Mouse (Mus musculus) Muller cell, postnatal 12 days (primary cell): ENCODE results near the gene Tex22.

ENCODE experiments used
- DNase-seq: peaks from one replicate; pipeline ENCODE4 v3.0.0-alpha.2; 2015; ENCODE audit errors: inconsistent ontology term

The Tex22 gene

DNA sequence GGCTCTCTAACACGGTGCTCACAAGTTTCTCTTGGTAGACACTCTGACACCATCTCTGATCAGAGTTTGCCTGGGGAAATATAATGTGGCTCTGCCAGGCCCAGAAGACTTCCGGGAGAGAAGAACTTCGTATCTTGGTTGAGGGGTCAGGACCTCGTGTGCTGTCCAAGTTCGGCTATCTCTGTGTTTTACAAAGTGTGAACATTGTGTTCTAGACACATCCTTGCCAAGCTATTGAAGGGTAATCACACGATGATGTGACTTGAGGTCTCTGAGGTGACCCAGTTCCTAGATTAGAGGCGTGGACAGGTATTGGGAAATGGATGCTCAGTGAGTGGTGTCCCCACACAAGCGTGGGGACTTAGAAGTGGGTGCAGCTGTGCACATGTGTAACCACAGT is 18.2 kb upstream of the Tex22 start:
- no peak for DNase-seq

DNA sequence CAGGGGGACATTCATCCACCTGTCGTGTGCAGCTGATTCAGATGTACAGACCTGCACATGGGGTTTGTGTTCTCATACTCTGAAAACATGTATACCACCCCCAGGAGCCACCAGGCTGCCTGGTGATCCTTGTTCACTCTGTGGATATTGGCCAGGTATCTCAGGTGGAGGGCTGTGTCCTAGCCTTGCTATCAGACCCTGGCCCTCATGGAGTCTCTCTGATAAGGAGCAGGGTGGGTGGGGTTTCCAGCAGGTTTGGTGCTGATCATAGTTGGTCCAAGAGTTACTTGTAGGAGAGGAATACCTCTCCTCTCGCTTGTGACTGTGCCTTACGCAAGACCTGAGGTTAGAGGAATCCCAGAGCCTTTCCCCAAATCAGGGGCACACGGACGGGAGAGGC is 14.1 kb upstream of the Tex22 start:
- DNase-seq: no peak

- no peak for DNase-seq
Observed at GRCm38 (mm10) chr12:113061606-113062005, 12.7 kb upstream of the Tex22 start.

GRCm38 (mm10) chr12:113062201-113062600 is 12.1 kb upstream of the Tex22 start:
- DNase-seq: no peak

DNA sequence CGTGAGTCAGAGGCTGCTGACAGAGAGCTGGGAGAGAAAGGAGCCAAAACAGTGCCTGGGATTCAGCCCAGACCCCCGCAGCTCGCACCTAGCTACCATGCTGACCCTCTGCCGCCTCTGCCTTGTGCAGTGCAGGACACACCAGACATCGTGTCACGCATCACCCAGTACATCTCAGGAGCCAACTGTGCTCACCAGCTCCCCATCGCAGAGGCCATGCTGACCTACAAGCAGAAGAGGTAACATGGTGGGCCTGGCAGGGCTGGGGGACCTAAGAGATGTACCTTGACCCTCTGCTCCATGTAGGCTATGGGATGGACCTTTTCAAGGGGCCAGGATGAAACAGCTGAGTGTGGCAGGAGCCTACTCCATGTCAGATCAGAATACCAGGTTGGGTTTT is 10.6 kb upstream of the Tex22 start:
- no peak for DNase-seq

DNA sequence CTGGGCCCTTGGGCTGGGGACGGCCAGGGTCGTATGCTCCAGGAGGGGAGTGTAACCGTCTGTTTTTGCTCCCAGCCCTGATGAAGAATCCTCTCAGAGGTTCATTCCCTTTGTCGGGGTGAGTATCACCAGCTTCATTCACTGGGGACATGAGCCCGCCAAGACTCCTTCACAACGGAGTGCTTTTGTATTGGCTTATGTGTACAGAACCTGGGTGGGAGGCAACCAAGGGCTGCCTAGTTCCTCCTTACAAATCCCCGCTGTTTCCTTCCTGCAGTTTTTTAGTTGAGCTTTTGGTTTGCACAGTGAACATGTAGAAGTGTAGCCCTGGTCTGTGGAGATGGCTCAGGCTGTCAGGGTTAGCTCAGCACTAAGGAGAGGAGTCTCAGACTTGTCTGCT is 6.3 kb upstream of the Tex22 start:
- no peak for DNase-seq

DNA sequence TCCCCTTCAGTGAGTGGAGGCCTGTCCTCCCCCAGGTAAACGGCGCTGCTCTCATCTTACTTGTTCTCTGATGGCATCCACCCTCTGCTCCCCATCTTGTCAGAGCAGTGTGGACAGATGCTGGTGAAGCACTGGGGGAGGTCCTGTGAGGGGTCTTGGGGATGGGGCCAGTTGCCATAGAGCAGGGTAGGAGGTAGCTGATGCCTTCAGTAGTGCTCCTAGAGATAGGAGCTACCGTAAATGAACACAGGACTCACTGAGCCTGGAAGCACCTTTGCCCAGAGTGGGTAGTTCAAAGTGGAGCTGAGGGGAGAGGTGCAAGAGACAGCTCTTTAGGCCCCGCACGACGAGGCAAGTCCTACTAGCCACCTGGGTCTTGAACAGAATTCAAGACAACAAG is 4.9 kb upstream of the Tex22 start:
- DNase-seq: no peak

GRCm38 (mm10) chr12:113071321-113071720 is 3.0 kb upstream of the Tex22 start:
- DNase-seq: no peak

DNA sequence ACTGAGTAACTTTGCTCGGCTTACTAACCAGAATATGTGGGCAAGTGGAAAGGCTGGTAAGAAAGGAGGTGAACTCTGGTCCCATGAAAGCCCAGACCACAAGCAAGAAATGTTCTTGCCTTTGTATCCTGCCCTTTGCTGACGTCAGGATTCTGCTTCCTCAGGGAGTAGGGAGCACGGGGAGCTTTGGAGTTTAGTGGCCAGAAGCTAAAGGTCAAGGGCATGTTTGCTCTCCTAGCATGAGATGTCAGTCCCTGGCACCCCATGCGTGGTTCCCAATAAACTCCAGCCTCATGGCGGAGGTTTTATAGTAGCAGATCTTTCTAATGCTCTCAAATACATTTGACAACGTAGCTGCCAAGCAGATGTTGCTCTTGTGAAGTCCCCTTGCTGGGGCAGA is 2.5 kb upstream of the Tex22 start:
- no peak for DNase-seq

DNA sequence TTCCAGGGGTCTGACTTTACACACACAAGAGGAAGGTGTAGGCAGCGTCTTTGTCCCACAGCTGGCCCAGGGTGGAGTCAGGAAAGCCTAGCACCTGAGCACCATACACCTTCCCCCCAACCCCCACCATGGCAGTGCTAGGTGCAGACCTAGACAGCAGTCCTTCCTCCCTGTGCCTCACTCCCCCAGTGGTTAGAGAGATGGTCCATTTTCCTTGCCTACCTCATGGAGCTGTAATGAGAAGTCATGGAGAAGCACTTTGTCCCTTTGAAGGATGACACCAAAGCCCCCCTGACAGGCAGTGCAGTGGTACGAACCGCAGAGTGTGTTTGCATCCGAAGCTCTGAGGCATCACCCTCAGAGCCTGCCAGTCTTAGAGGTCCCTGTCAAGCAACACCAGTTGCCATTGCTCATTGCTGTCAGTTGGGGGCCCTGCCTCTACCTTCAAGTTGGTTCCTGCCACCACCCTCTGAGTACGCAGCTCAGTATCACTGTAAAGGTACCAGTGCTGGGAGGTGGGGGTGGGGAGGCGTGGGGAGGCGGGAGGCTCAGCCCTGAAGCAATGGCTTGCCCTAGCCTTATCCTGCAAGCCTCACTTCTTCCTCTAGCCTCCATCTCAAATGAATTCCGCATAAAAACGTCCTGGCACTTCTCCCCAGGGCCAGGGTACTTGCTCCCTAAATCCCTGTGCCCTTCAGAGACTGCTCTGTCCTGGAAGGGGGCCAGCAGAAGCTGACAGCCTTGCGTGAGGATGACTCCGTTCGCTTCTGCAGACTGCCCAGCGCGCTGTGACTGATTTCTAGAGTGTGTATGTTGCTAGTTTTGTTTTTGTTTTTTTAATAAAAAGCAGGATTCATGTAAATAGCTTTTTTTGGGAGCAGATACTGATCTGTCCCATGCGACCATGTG is 628 bp upstream of the Tex22 start:
- no peak for DNase-seq

- DNase-seq: peak; percentile 71
Observed at GRCm38 (mm10) chr12:113075063-113075454, 757 bp downstream of the Tex22 start.

- no peak for DNase-seq
Observed at GRCm38 (mm10) chr12:113075486-113075885, 1.2 kb downstream of the Tex22 start.

DNA sequence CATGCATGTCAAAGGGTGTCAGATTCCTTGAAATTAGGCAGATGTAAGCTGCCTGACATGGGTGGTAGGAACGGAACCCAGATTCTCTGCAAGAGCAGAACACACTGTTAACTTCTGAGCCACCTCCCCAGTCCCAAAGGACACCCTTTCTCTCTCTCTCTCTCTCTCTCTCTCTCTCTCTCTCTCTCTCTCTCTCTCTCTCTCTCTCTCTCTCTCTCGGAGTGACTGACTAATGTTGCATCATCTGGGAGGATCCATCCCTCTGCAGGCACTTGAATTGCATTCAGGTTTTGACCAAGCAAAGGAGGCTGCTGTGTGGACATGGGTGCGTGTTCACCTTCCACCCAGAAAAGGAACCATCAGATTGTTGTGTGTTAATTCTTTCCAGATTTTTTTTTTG is 13.0 kb downstream of the Tex22 start:
- no peak for DNase-seq

DNA sequence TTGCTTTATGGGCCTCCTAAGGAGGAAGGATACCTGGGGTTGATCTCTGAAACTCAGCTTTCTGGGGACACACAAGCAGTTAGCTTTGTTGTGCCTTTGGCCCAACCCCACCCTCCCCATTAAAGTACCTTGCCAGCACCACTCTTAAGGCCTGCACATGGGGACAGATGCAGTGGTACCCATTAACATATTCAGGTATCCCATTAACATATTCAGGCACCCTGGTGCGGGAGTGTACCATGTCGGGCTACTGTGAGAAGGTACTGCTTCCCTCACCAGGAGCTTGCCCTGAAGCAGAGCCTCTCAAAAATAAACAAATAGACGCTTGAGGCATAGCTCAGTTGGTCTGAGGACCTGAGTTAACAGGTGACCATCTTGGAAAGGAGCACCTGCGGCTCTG is 13.7 kb downstream of the Tex22 start:
- DNase-seq: no peak

DNA sequence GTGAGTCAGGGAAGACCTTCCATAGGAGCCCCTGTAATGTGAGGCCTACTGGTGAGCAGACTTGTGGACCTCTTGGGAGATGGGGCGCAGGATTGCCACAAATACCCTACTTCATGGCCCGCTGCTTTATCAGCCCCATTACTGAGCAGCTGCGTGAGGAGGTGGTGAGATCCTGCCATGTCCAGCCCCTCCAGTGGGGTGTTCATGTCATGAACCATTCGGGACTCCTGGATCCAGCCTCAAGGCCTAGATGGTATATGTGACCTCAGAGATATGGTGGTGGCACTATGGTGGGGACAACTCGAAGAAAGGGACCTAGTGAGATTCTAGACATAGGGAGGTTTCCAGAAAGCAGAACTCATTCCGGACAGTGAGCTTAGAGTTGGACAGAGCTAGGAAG is 14.8 kb downstream of the Tex22 start:
- no peak for DNase-seq

- no peak for DNase-seq
Observed at GRCm38 (mm10) chr12:113090053-113090452, 15.8 kb downstream of the Tex22 start.

- no peak for DNase-seq
Observed at GRCm38 (mm10) chr12:113097040-113097439, 22.7 kb downstream of the Tex22 start.

GRCm38 (mm10) chr12:113097749-113098281 is 23.5 kb downstream of the Tex22 start, which contains the start of gene Mta1:
Gene Mta1, plus strand, starts transcription at chr12:113098278.
- peak; percentile 75 for DNase-seq

DNA sequence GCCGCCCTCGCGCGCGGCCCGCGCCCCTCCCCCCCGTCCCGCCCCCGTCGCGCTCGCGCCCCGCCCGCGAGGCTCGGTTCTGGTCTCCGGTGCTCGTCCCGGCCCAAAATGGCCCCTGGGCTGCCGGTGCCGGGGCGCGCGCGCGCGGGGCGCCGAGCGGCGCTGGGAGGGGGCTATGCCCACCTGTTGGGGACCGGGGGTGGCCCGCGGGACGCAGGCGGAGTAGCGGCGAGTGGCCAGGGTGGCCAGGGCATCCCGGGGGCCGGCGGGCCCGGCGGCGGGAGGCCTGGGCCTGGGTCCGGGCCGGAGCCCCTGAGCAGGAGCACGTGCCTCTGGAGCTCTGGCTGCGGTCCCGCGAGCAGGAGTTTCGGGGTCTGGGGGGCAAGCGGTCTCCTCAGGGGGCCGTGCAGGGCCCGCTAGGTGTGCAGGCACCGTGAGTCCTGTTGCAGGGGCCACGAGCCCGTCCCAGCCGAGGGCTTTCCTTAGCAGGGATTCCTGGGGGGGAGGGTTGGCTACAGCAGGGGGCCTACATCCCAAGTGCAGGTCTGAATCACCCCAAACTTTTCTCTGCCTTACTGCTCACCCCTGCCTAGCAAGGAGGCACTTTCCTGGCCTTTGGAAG is 24.3 kb downstream of the Tex22 start:
- DNase-seq: peak; percentile 40

DNA sequence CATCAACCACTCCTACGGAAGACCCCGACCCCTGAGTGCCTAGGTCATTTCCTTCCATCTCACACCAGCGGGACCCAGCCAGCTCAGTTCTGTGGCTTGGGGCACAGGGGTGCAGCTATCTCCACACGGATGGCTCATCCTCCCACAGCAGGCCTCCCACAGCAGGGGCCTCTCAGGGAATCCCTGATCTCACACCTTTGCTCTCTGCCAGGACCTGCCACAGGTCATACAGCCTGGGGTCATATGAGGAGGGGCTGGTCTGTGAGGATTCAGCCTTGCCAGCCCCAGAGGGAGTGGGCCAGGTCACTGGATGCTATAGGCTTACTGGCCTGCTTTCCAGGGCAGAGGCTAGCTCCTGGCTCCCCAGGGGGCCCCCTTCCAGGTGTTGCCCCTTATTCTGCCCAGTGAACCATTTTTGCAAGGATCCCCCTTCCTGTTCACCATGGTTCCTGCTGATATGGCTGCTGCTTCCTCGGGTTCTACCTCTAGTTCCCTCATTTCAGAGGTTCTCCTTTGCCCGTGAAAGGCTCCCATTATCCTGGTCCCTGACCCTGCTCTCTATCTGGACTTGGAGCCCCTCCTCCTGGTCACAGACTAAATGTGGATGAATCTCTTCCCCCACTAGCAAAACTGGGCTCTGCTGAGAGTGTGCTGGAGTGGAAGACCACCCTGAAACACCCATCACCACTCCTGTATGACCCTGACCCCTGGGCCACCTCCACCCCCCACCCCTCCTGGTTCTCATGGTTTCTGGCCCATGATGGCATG is 25.4 kb downstream of the Tex22 start:
- DNase-seq: no peak

DNA sequence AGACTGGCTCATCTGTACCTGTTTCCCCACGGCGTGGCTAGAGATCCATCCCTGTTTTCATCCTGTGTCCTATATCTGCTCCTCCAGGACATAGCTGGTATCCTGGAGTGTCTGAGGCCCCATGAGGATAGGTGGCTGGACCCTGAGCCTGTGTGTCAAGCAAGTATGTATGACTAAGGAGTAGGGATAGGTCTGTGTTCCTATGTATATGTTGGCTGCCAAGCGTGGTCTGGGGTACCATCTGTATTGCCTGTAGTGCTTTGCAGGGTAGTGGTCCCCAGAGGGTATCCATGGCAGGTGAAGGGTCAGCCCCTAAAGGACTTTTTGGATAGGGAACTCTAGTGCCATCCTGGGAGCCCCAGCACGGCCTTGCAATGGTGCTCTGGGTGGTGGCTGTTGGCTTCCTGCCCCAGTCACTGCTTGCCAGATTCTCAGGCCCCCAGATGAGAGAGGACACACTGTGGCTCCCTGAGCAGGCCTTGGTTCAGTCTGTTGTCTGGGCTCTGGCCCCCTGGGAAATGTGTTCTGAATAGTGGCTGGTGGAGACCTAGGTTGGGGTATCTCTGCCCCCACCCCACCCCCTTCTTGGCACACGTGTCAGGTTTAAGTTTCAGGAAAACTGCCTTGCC is 26.3 kb downstream of the Tex22 start:
- peak; percentile 37 for DNase-seq
